Mouse (Mus musculus) spleen, adult 2 months (tissue): ENCODE measurements around the gene Dnajc19.
A peak's percentile ranks its signal among the peaks of the same experiment; 100 is the strongest.

Experiments
- CTCF ChIP-seq: fragments of 200-500 bp; IDR thresholded peaks from 2 replicates; pipeline ENCODE4 v1.5.1; 2011; ENCODE audit warnings: mild to moderate bottlenecking, inconsistent platforms; ENCODE audit not compliant: insufficient read depth, insufficient read length, insufficient replicate concordance; ENCODE audit errors: extremely low read depth
- POLR2A ChIP-seq: fragments of 200-500 bp; IDR thresholded peaks from 2 replicates; pipeline ENCODE4 v1.6.1; 2011; ENCODE audit warnings: low read depth, low read length, inconsistent platforms

DNA sequence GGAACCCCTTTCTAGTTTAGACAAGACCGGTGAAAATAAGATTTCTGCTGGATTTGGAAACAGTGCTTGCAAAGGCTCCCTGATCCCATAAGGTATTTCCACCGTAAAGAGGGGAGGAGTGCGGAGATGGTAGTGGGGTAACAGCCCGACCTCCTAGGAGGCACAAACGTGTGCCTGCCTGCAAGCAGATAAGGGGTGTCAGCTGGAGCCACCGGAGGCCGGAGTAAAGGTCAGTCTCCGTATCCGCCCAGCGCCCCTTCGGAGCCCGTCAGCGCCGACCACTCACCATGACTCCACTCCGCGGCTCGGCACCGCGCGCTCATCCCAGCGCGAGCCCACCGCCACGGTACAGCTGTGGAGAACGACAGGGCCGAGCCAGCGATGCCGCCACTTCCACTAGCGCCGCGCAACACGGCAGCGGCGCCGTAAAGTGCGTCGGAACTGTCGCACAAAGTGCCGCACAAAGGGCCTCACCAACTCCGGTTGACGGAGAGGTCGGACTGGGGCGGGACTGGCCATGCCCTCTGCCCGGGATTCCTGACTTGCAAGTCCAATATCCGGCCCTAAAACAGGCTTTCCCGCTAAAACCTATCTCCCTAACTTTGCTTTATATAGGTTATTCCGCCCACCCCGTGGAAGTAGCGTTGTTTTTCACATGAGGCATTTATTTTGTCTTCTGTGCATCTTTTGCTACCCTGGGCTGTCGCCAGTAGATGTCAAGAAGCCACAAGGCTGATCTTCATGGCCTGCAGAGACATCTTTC, at the start of gene Dnajc19:
- TF ChIP-seq POLR2A (peak; percentile 67; the same call in 1 of the 2 replicates), CTCF (no peak)
